Mouse (Mus musculus): Measurements from ENCODE around the gene Obp2a. TPM values are rescaled to one million over a fixed set of nuclear protein-coding genes. Genes with fewer than 3 reads are reported as not detected.
A peak's percentile ranks its signal among the peaks of the same experiment; 100 is the strongest.
"Not testable (repeated sequence)": the region's sequence is repeated elsewhere in the genome, so short reads cannot be mapped to it uniquely, and the experiment has no call there.

Obp2a gene
- polyA plus RNA-seq, 1 experiment: not detected

DNA sequence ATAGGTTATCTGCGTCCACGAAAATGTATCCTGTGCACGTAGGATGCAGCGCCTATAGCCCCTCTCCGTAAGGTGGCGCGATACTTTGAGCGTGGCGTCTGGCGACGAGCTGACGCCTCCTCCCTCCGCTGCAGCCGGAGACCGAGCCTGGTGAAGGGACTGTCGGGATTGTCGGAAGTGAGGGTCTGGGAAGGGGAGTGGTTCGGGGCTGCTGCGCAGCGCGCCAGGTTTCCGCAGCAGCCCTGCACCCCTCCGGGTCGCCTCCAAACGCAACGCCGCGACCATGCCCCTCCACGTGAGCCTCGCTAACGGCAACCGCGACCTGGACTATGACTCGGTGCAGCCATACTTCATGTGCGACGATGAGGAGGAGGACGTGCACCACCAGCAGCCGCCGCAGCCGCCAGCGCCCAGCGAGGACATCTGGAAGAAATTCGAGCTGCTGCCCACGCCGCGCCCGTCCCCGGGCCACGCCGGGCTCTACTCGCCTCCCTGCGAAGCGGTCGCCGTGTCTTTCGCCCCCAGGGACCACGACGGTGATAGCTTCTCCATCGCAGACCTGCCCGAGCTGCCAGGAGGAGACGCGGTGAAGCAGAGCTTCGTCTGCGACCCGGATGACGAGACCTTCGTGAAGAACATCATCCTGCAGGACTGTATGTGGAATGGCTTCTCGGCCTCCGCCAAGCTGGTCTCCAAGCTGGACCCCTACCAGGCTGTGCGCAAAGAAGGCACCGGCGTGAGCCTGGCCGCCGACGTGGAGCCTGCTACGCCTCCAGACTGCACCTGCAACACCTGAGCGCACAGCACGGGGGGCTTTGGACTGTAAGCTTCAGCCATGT lies 7.0 kb downstream of the Obp2a start, which contains the start of gene Bmyc:
Bmyc (plus strand) TSS at position 97 of the 839 bp plus-strand sequence.
- under 1% methylated on average over 78 of the region's 78 CpGs for WGBS
- TF ChIP-seq CTCF (IDR thresholded peaks at IDR 0.05; ENCODE audit: insufficient read depth, low read length) (peak; percentile 56), POLR2A (IDR thresholded peaks at IDR 0.05; ENCODE audit: borderline replicate concordance, extremely low read depth, low read depth, low read length) (peak; percentile 11; the same call in 1 of the 2 replicates)
- peak; percentile 71 for DNase-seq
- peak within 1 kb of the TSS; percentile 78 for H3K4me3 ChIP-seq (replicated peaks; ENCODE audit: extremely low read depth, low read depth, low read length)
- H3K4me1 ChIP-seq (ENCODE audit: control insufficient read depth, insufficient read depth, low read length): no peaks in the 10 kb centered on the region; the same call in 1 of the 2 replicates

DNA sequence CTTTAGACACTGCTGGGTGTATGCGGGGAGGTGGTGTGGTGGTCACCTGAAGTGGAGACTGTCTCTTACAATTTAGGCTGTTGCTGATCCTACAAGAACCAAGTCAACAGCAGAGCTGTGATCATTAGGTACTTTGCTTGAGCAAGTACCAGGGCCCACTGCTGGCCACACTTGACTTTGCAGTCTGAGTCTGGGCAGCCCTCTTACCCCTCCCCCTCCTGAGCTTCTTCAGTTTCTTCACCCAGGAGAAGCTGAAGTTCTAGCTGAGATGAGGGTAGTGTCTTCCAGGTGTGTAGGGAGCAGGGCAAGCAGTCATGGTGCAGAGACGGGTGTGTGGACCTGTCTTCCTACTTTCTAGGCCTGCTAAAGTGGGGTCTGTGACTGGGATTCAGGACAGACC lies 8.3 kb downstream of the Obp2a start:
- WGBS: 78% methylated on average over 2 of the region's 2 CpGs
- Histone ChIP-seq H3K4me1 (ENCODE audit: control insufficient read depth, insufficient read depth, low read length) (no peaks in the 10 kb centered on the region; the same call in 1 of the 2 replicates), H3K4me3 (replicated peaks; ENCODE audit: extremely low read depth, low read depth, low read length) (peak overlapping the region; percentile 32)
- TF ChIP-seq POLR2A (IDR thresholded peaks at IDR 0.05; ENCODE audit: borderline replicate concordance, extremely low read depth, low read depth, low read length): no peak
- 0 out of 2 replicates have a peak, but pooled peaks have one; percentile 22 for TF ChIP-seq CTCF (IDR thresholded peaks at IDR 0.05; ENCODE audit: insufficient read depth, low read length)
- no peak for DNase-seq

DNA sequence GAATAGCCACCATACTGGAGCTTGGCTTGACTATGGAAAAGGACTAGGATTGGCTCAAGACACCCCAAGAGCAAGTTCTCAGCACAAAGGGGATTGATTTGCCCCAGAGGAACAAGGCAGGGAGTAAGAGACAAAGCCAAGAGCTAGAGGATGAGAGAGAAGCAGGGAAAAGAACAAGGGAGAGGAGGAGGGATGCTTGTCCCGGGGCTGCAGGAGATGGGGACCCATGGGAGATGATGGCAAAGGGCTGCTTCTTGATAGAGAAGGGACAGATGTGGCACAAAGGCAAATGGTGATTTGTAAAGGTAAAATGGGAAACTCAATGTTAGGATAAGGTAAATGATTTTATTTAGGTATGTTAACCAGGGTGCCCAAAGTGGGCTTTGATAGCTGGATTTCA lies 9.2 kb downstream of the Obp2a start:
- not testable (repeated sequence) for H3K4me3 ChIP-seq (replicated peaks; ENCODE audit: extremely low read depth, low read depth, low read length); DNase-seq

DNA sequence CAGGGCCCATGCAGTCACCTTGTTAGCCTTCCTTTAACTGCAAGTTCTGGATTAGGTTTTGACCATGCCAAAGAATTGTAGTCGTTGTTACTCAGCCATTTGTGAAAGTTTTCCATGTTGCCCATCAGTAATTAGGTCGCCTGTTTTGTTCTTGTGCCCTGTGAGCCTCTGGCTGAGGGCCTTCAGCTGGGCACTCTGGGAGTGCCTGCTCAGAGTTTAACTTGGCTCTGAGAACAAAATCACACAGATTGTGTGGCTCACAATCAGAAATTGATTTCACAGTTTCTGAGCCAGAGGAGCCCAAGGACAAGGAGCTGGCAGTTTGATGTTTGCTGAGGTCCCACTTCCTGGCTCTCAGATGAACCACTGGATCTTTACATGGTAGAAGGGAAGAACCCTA lies 9.9 kb downstream of the Obp2a start:
- 72% methylated on average over 2 of the region's 2 CpGs for WGBS
- H3K4me1 ChIP-seq (ENCODE audit: control insufficient read depth, insufficient read depth, low read length); H3K4me3 ChIP-seq (replicated peaks; ENCODE audit: extremely low read depth, low read depth, low read length); DNase-seq: not testable (repeated sequence)

More for the DNA sequence above, 9.2 kb downstream of the Obp2a start:
- WGBS: 95% methylated on average over 1 of the region's 1 CpGs
- not testable (repeated sequence) for H3K4me1 ChIP-seq (ENCODE audit: control insufficient read depth, insufficient read depth, low read length)

DNA sequence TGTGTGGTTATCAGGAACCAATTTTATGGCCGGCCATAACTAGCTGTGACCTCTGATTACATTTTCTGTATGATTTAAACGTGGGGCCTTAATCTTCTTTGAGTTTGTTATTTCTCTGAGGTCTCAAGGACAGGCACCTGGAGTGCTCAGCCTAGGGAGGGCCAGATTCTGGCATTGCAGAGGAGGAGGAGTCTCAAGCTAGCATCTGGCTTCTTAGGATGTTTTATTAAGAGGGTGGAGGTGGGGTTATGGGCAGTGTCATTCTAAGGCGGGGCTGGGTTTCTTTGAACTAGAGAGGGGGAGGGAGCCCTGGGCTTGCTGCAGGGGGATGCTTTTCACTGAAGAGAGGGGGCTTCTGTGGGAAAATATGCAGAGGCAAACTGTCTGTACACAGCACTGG lies 11.8 kb downstream of the Obp2a start:
- DNase-seq; H3K4me3 ChIP-seq (replicated peaks; ENCODE audit: extremely low read depth, low read depth, low read length); H3K4me1 ChIP-seq (ENCODE audit: control insufficient read depth, insufficient read depth, low read length): not testable (repeated sequence)
- WGBS: 28% methylated on average over 3 of the region's 3 CpGs

DNA sequence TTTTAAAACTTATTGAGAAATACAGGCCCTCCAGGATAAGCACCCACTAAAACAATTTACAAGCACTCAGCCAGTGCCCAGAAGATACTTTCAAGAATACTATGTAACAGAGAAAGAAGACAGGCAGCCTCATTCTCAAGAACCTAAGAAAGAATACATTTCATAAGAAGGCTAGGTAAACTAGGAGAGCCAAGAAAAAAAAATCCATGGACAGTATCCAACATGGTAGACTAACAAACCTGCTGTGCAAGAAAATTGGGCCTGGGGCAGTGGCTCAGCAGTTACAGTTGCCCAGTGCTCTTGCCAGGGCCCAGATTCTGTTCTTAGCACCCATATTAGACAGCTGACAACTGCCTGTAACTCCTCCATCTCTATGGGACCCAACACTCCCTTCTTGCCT lies 17.4 kb downstream of the Obp2a start:
- no peak for TF ChIP-seq POLR2A (IDR thresholded peaks at IDR 0.05; ENCODE audit: borderline replicate concordance, extremely low read depth, low read depth, low read length)
- no peak for TF ChIP-seq CTCF (IDR thresholded peaks at IDR 0.05; ENCODE audit: insufficient read depth, low read length)

DNA sequence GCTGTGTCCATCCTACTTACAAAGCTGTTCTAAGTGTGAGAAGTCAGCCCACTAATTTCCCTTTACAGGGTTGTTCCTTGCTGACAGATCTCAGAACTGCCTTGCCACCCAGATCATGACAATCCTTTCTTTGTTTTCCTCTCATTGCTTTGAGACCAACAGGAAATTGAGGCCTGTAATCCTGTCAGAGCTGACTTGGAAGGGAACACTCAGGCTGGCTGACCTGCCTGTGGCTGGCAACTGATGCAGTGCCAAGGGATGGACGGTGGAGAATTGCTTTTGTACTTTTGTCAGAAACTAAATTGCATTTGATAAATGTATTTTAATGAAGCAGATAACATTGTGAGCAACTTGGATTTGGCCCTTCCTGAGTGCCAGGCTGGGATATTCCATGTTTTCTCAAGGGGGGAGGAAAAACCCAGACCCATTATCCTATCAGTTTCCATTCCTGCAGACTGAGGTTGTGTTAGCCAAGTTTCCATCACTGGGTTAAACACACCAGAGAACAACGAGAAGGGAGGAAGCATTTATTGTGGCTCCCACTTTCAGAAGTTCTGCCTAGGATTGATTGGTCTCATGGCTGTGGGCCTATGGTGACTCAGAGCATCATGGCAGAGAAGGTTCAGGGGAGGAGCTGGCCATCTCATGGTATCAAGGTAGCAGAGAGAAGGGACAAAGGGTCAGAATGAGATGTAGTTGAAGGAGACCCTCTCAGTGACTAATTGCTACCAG lies 33.5 kb downstream of the Obp2a start:
- TF ChIP-seq CTCF (IDR thresholded peaks at IDR 0.05; ENCODE audit: insufficient read depth, low read length) (no peak), POLR2A (IDR thresholded peaks at IDR 0.05; ENCODE audit: borderline replicate concordance, extremely low read depth, low read depth, low read length) (no peak)
- DNase-seq: no peak
- 42% methylated on average over 2 of the region's 2 CpGs for WGBS
- Histone ChIP-seq H3K4me1 (ENCODE audit: control insufficient read depth, insufficient read depth, low read length) (no peaks in the 10 kb centered on the region), H3K4me3 (replicated peaks; ENCODE audit: extremely low read depth, low read depth, low read length) (no peak overlapping the region)

More for the DNA sequence above, 17.4 kb downstream of the Obp2a start:
- no peaks in the 10 kb centered on the region for H3K4me1 ChIP-seq (ENCODE audit: control insufficient read depth, insufficient read depth, low read length)
- no peak for DNase-seq
- H3K4me3 ChIP-seq (replicated peaks; ENCODE audit: extremely low read depth, low read depth, low read length): no peak overlapping the region

DNA sequence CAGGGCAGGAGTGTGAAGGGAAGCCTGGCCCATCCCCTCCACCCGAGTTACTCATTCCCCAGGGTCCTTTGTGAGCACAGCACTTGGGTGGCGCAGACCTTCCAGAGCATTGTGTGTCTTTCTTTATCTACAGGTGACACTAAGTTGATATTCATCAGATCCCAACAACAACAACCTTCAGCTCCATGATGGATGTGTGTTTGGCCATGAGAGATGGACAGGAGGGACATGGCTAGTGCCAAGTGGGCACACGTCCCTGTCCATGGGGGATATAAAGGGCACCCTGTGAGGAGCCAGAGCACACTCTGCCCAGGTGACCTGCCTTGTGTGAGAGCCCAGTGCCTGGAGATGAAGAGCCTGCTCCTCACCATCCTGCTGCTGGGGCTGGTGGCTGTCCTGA lies 36.9 kb downstream of the Obp2a start, which contains the start of gene Obp2b:
Obp2b (plus strand) TSS at position 301 of the 400 bp plus-strand sequence.
- WGBS: 64% methylated on average over 3 of the region's 3 CpGs
- DNase-seq; H3K4me1 ChIP-seq (ENCODE audit: control insufficient read depth, insufficient read depth, low read length); H3K4me3 ChIP-seq (replicated peaks; ENCODE audit: extremely low read depth, low read depth, low read length): not testable (repeated sequence)

DNA sequence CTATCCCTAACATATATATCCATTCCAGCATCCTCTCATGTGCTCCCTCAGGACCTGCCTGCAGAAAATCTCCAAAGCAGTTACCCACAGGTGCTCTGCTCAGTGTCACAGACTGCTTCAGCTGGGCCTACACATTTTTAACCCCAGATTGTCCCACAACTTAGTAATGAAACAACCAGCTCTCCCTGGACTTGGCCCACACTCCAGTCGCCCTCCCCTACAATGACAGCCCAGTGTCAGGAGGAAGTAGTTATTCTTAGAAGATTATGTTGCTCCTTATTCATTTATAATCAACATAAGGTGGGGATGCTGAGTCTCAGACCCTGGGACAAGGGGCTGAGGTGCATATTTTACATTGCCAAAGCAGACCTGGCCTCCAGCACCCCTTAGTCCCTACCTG lies 41.8 kb downstream of the Obp2a start:
- H3K4me1 ChIP-seq (ENCODE audit: control insufficient read depth, insufficient read depth, low read length): no peaks in the 10 kb centered on the region
- no peak overlapping the region for H3K4me3 ChIP-seq (replicated peaks; ENCODE audit: extremely low read depth, low read depth, low read length)
- no peak for TF ChIP-seq POLR2A (IDR thresholded peaks at IDR 0.05; ENCODE audit: borderline replicate concordance, extremely low read depth, low read depth, low read length)
- TF ChIP-seq CTCF (IDR thresholded peaks at IDR 0.05; ENCODE audit: insufficient read depth, low read length): no peak
- WGBS: 45% methylated on average over 1 of the region's 1 CpGs
- DNase-seq: no peak

Other genes with a start within 250 kb of the Obp2a start
- 1,602 and 1,847 TPM in 2 replicates for gene Clic3, start 243.2 kb upstream of the Obp2a start, polyA plus RNA-seq (2012; rRNA removed)
- gene Paxx, start 238.9 kb upstream of the Obp2a start, polyA plus RNA-seq (2012; rRNA removed): 74.6 and 76.0 TPM in 2 replicates
- gene Ptgds, start 230.0 kb upstream of the Obp2a start, polyA plus RNA-seq (2012; rRNA removed): 0.62 and 0.80 TPM in 2 replicates
- gene Lcn12, start 206.1 kb upstream of the Obp2a start, polyA plus RNA-seq (2012; rRNA removed): not detected in 2 replicates
- 23.1 and 37.4 TPM in 2 replicates for gene Fbxw5, start 199.3 kb upstream of the Obp2a start, polyA plus RNA-seq (2012; rRNA removed)
- 2.5 and 2.7 TPM in 2 replicates for gene C8g, start 198.3 kb upstream of the Obp2a start, polyA plus RNA-seq (2012; rRNA removed)
- 13.8 and 16.2 TPM in 2 replicates for gene Traf2, start 153.1 kb upstream of the Obp2a start, polyA plus RNA-seq (2012; rRNA removed)
- gene Edf1, start 142.2 kb upstream of the Obp2a start, polyA plus RNA-seq (2012; rRNA removed): 94.0 and 106 TPM in 2 replicates
- 10.2 and 11.5 TPM in 2 replicates for gene Mamdc4, start 125.2 kb upstream of the Obp2a start, polyA plus RNA-seq (2012; rRNA removed)
- 32.7 and 59.6 TPM in 2 replicates for gene Phpt1, start 124.8 kb upstream of the Obp2a start, polyA plus RNA-seq (2012; rRNA removed)
- 0.31 and 0.34 TPM in 2 replicates for gene Ajm1, start 118.3 kb upstream of the Obp2a start, polyA plus RNA-seq (2012; rRNA removed)
- gene Rabl6, start 91.5 kb upstream of the Obp2a start, polyA plus RNA-seq (2012; rRNA removed): 53.4 and 62.2 TPM in 2 replicates
- gene Ccdc183, start 82.4 kb upstream of the Obp2a start, polyA plus RNA-seq (2012; rRNA removed): not detected in 2 replicates
- 15.0 and 17.0 TPM in 2 replicates for gene Tmem141, start 78.0 kb upstream of the Obp2a start, polyA plus RNA-seq (2012; rRNA removed)
- 3.5 and 8.2 TPM in 2 replicates for gene Fcna, start 72.0 kb upstream of the Obp2a start, polyA plus RNA-seq (2012; rRNA removed)
- not detected in 2 replicates for gene Lcn8, start 46.9 kb upstream of the Obp2a start, polyA plus RNA-seq (2012; rRNA removed)
- gene Lcn5, start 42.1 kb upstream of the Obp2a start, polyA plus RNA-seq (2012; rRNA removed): not detected in 2 replicates
- gene Lcn6, start 23.3 kb upstream of the Obp2a start, polyA plus RNA-seq (2012; rRNA removed): not detected in 2 replicates
- not detected in 2 replicates for gene Lcn10, start 17.3 kb upstream of the Obp2a start, polyA plus RNA-seq (2012; rRNA removed)
- gene Bmyc, start 6.7 kb downstream of the Obp2a start, polyA plus RNA-seq (2012; rRNA removed): 39.5 and 49.7 TPM in 2 replicates
- not detected in 2 replicates for gene Obp2b, start 37.0 kb downstream of the Obp2a start, polyA plus RNA-seq (2012; rRNA removed)
- gene Lcn3, start 65.5 kb downstream of the Obp2a start, polyA plus RNA-seq (2012; rRNA removed): not detected in 2 replicates
- gene Lcn11, start 77.0 kb downstream of the Obp2a start, polyA plus RNA-seq (2012; rRNA removed): not detected in 2 replicates
- gene Gm13539, start 82.2 kb downstream of the Obp2a start, polyA plus RNA-seq (2012; rRNA removed): not detected in 2 replicates
- gene Glt6d1, start 115.8 kb downstream of the Obp2a start, polyA plus RNA-seq (2012; rRNA removed): not detected in 2 replicates
- not detected in 2 replicates for gene Lcn9, start 123.1 kb downstream of the Obp2a start, polyA plus RNA-seq (2012; rRNA removed)
- gene Sohlh1, start 147.2 kb downstream of the Obp2a start, polyA plus RNA-seq (2012; rRNA removed): not detected in 2 replicates
- 0.06 and 0.40 TPM in 2 replicates for gene Kcnt1, start 163.7 kb downstream of the Obp2a start, polyA plus RNA-seq (2012; rRNA removed)

Measured in lung, adult 2 months (tissue).